Mouse (Mus musculus) layer of hippocampus, adult 11-12 months (tissue): ENCODE results near the gene Pzp.
A peak's percentile ranks its signal among the peaks of the same experiment; 100 is the strongest.

Experiments
- DNase-seq: peaks from one replicate; pipeline ENCODE4 v3.0.0; 2022; ENCODE audit warnings: low spot score

Pzp gene

GRCm38 (mm10) chr6:128526601-128527000 lies at the start of gene Pzp:
Pzp (minus strand) TSS chr6:128526720.
- DNase-seq = no peak

GRCm38 (mm10) chr6:128566589-128566988 lies 40.1 kb upstream of the Pzp start:
- no peak for DNase-seq

GRCm38 (mm10) chr6:128554049-128554448 lies 27.5 kb upstream of the Pzp start:
- no peak for DNase-seq

GRCm38 (mm10) chr6:128549463-128550452 lies 23.2 kb upstream of the Pzp start:
- DNase-seq = no peak

- no peak for DNase-seq
Measured at GRCm38 (mm10) chr6:128548532-128548931, 22.0 kb upstream of the Pzp start.

GRCm38 (mm10) chr6:128545402-128545801 lies 18.9 kb upstream of the Pzp start:
- no peak for DNase-seq

- DNase-seq = peak; percentile 24
Measured at GRCm38 (mm10) chr6:128543226-128543625, 16.7 kb upstream of the Pzp start.

- no peak for DNase-seq
Measured at GRCm38 (mm10) chr6:128535250-128535649, 8.7 kb upstream of the Pzp start.

GRCm38 (mm10) chr6:128533296-128533695 lies 6.8 kb upstream of the Pzp start:
- DNase-seq = no peak

GRCm38 (mm10) chr6:128532701-128533100 lies 6.2 kb upstream of the Pzp start:
- no peak for DNase-seq

GRCm38 (mm10) chr6:128528491-128528890 lies 2.0 kb upstream of the Pzp start:
- no peak for DNase-seq

GRCm38 (mm10) chr6:128527110-128527509 lies 590 bp upstream of the Pzp start:
- no peak for DNase-seq

GRCm38 (mm10) chr6:128525801-128526200 lies 719 bp downstream of the Pzp start:
- no peak for DNase-seq

- no peak for DNase-seq
Measured at GRCm38 (mm10) chr6:128523360-128523759, 3.2 kb downstream of the Pzp start.

GRCm38 (mm10) chr6:128519159-128519558 lies 7.4 kb downstream of the Pzp start:
- DNase-seq = no peak

- peak; percentile 66 for DNase-seq
Measured at GRCm38 (mm10) chr6:128505676-128506236, 20.8 kb downstream of the Pzp start.

- DNase-seq = no peak
Measured at GRCm38 (mm10) chr6:128504743-128505142, 21.8 kb downstream of the Pzp start.

GRCm38 (mm10) chr6:128495346-128495745 lies 31.2 kb downstream of the Pzp start:
- DNase-seq = no peak

- DNase-seq = no peak
Measured at GRCm38 (mm10) chr6:128494646-128495331, 31.7 kb downstream of the Pzp start.

GRCm38 (mm10) chr6:128491916-128492315 lies 34.6 kb downstream of the Pzp start:
- DNase-seq = no peak

GRCm38 (mm10) chr6:128490141-128490540 lies 36.4 kb downstream of the Pzp start:
- no peak for DNase-seq

GRCm38 (mm10) chr6:128487736-128488135 lies 38.8 kb downstream of the Pzp start:
- DNase-seq = no peak
